Mouse (Mus musculus) forebrain, embryonic 16.5 days (tissue): ENCODE data around the gene Rln1. TPM values are rescaled to one million over a fixed set of nuclear protein-coding genes. Genes with fewer than 3 reads are reported as not detected.

Experiments used
- ATAC-seq: fragments of 200-750 bp; cut with Nextera tagmentation; 2 replicates; pipeline ENCODE4 v1.8.0; 2017; ENCODE audit warnings: mild to moderate bottlenecking, moderate library complexity
- H3K27ac ChIP-seq: fragments of 300-500 bp; sonication (generic); 2 replicates; pipeline ENCODE4 v1.5.1; 2014; ENCODE audit warnings: low read length, control low read depth
- H3K27me3 ChIP-seq: fragments of 300-500 bp; sonication (generic); replicated peaks from 2 replicates; pipeline ENCODE4 v1.6.1; 2014; ENCODE audit warnings: low read length; ENCODE audit not compliant: control insufficient read depth, insufficient read depth
- H3K36me3 ChIP-seq: fragments of 300-500 bp; sonication (generic); 2 replicates; pipeline ENCODE4 v1.6.1; 2014; ENCODE audit not compliant: control insufficient read depth, insufficient read depth
- H3K4me1 ChIP-seq: fragments of 300-500 bp; sonication (generic); replicated peaks from 2 replicates; pipeline ENCODE4 v1.6.1; 2014; ENCODE audit warnings: low read length; ENCODE audit not compliant: control insufficient read depth, insufficient read depth
- H3K4me2 ChIP-seq: fragments of 300-500 bp; sonication (generic); 2 replicates; pipeline ENCODE4 v1.6.1; 2014; ENCODE audit warnings: mild to moderate bottlenecking, low read length, control low read depth
- H3K4me3 ChIP-seq: fragments of 300-500 bp; sonication (generic); replicated peaks from 2 replicates; pipeline ENCODE4 v1.5.1; 2014; ENCODE audit warnings: mild to moderate bottlenecking, low read length, control low read depth
- H3K9ac ChIP-seq: fragments of 300-500 bp; sonication (generic); replicated peaks from 2 replicates; pipeline ENCODE4 v1.6.1; 2014; ENCODE audit warnings: low read depth, low read length, control low read depth
- H3K9me3 ChIP-seq: fragments of 300-500 bp; sonication (generic); 2 replicates; pipeline ENCODE4 v1.6.1; 2016; ENCODE audit warnings: low read length; ENCODE audit not compliant: control insufficient read depth
- WGBS: fragments of 180-500 bp; shearing (Covaris S2); extraction: QIAGEN DNeasy Blood & Tissue Kit; methylation state at CpG from one replicate; pipeline ENCODE4 v1.1.7; 2014; 5-methylcytosine and 5-hydroxymethylcytosine counted together
- polyA plus RNA-seq: library from polyadenylated mRNA; unstranded; fragments of >200 nt; fragmentation: Nextera tagmentation; extraction: Ambion mirVana; gene quantifications from 2 replicates; pipeline ENCODE4 v1.2.1, GENCODE M21; 2015

Gene Rln1
- 2.8 and 3.9 TPM in 2 replicates for polyA plus RNA-seq

DNA sequence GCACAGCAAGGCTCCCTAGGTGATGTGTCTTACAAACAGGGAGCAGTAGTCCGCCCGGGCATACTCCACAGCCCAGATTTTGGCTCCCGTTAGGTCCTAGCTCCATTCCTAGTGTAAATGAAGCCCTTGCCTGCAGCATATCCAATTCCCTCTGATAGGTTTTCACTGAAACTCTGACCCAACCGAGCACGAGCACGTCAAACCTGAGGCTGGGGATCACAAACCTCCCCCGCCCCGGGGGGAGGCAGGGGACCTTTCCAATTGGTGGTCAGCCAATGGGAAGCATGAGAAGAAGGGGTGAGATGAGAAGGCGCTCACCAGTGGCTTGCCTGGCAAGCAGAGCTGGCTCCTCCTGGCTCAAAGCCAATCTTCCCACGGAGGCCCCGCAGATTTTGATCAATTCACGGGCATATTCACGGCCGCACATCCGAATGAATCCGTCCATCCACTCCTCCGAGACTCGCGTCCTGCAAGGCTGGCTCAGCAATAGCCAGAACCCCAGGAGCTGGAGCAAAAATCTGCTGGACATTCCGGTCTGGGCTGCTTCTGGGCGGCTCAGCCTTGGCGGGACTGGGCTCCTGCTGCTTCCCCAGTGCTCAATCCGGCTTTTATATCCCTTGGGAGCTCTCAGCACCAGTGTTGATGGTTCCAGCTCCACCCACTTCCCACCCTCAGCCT lies at the start of gene Rln1:
Gene Rln1 (minus strand): TSS at position 603 of the 678 bp plus-strand sequence.
- peak within 1 kb of the TSS; percentile 75 for H3K4me2 ChIP-seq
- peak; percentile 89 for ATAC-seq
- no peaks in the 10 kb centered on the region for H3K36me3 ChIP-seq
- no peaks in the 10 kb centered on the region for H3K9me3 ChIP-seq
- no peaks in the 10 kb centered on the region for H3K27me3 ChIP-seq
- peak within 1 kb of the TSS; percentile 49 for H3K4me3 ChIP-seq
- peak within 1 kb of the TSS; percentile 65 for H3K9ac ChIP-seq
- peaks cover 10% of the 10 kb centered on the region; the same call in 1 of the 2 replicates for H3K4me1 ChIP-seq
- WGBS, result 2% methylated on average over 23 of the region's 23 CpGs
- H3K27ac ChIP-seq, result no peak within 1 kb of the TSS

DNA sequence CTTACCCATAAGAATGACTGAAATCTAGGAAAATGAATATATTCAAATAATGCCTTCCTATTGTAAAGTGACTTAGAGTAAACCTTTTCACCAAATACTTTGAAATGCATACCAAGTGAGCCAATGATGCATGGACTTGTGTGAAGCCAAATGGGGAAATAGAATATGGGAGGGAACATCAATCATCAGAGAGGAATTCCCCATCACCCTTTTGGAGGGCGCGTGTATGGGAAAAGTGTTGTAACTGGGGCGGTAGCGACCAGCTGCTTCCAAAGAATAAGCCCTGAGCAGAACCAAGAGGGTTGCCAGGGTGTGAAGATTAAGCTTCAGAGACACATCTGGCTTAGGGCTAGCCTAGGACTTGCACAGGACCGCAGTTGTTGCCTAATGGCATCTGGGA lies 48.9 kb upstream of the Rln1 start:
- no peaks in the 10 kb centered on the region for H3K27me3 ChIP-seq
- no peak overlapping the region for H3K4me3 ChIP-seq
- no peak for ATAC-seq
- no peak overlapping the region for H3K9ac ChIP-seq
- H3K27ac ChIP-seq, result no peak overlapping the region
- H3K4me1 ChIP-seq, result no peaks in the 10 kb centered on the region
- WGBS, result 95% methylated on average over 5 of the region's 5 CpGs
- no peaks in the 10 kb centered on the region for H3K36me3 ChIP-seq
- no peak overlapping the region for H3K4me2 ChIP-seq
- no peaks in the 10 kb centered on the region for H3K9me3 ChIP-seq

DNA sequence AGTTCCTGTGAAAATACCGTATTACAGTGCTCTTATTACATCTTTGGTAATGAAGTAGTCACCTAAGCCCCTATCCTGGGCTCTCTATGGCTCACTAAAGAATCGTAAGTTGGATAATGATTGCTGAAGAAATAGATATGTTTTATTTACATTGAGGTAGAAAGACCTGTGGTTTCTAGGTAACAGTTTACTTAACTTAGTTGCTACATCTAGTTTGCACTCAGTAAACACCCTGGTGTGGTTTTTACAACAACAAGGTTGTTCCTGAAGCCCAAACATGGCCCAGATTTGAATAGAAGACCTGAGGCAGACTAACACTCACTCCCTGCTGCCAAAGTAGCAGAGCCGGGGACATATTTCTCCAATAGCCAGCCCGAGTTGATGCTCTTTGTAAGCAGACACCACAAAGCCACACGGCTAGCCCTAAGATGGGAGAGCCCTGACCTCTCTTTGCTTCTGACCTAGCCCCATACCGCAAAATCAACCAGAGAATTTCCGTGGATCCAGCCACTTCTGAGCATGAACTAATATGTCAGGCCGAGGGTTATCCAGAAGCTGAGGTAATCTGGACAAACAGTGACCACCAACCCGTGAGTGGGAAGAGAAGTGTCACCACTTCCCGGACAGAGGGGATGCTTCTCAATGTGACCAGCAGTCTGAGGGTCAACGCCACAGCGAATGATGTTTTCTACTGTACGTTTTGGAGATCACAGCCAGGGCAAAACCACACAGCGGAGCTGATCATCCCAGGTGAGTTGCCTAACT lies 45.6 kb upstream of the Rln1 start:
- 96% methylated on average over 14 of the region's 14 CpGs for WGBS
- H3K9ac ChIP-seq, result no peak overlapping the region
- H3K36me3 ChIP-seq, result no peaks in the 10 kb centered on the region
- no peak overlapping the region for H3K4me3 ChIP-seq
- no peaks in the 10 kb centered on the region for H3K4me1 ChIP-seq
- H3K9me3 ChIP-seq, result no peaks in the 10 kb centered on the region
- H3K27ac ChIP-seq, result no peak overlapping the region
- no peak for ATAC-seq
- H3K27me3 ChIP-seq, result no peaks in the 10 kb centered on the region
- H3K4me2 ChIP-seq, result no peak overlapping the region

DNA sequence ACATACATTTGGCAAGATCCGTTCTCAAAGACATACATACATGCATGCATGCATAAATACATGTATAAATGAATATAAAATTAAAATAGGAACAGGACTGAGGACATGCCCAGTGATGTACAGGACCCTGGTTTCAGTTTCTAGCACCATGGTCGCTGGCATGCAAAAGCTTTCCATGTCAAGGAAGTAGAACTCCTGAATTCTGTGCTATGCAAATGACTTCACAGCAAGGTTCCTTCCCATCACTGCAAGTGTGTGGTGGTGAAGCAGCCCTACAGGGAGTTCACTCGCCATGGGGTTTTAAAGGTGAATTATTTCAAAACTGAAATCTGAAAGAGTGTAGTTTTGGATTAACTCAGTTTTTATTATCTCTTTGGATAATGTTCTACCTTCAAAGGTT lies 41.9 kb upstream of the Rln1 start:
- no peak for ATAC-seq
- no peaks in the 10 kb centered on the region for H3K9me3 ChIP-seq
- WGBS, result 75% methylated on average over 3 of the region's 3 CpGs
- H3K36me3 ChIP-seq, result no peaks in the 10 kb centered on the region
- no peak overlapping the region for H3K4me2 ChIP-seq
- H3K4me1 ChIP-seq, result peaks cover 5% of the 10 kb centered on the region; the same call in 1 of the 2 replicates
- no peak overlapping the region for H3K27ac ChIP-seq
- H3K4me3 ChIP-seq, result no peak overlapping the region
- H3K9ac ChIP-seq, result no peak overlapping the region
- H3K27me3 ChIP-seq, result no peaks in the 10 kb centered on the region

DNA sequence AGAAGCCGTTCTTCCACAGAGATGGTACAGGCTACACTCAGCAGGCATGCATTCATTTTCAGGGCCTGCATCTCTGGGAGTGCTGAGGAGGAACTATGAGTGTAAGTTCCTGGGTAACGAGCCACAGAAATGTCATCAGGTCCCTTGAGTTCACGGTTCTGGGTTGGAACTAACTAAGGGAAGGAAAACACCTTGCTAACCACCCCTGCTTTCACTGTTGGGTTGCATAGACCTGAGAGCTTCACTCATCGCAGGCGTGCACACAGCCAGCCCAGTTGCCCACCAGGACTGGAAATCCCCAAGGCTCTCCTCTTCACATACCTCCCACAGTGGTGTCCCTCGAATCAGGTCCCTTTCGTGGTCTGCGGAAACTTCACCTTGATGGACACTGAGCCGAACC lies 40.5 kb upstream of the Rln1 start:
- no peak overlapping the region for H3K4me2 ChIP-seq
- H3K9me3 ChIP-seq, result no peaks in the 10 kb centered on the region
- ATAC-seq, result no peak
- no peak overlapping the region for H3K27ac ChIP-seq
- 91% methylated on average over 9 of the region's 9 CpGs for WGBS
- H3K36me3 ChIP-seq, result no peaks in the 10 kb centered on the region
- H3K27me3 ChIP-seq, result no peaks in the 10 kb centered on the region
- H3K4me3 ChIP-seq, result no peak overlapping the region
- peaks cover 6% of the 10 kb centered on the region; the same call in 1 of the 2 replicates for H3K4me1 ChIP-seq
- no peak overlapping the region for H3K9ac ChIP-seq

DNA sequence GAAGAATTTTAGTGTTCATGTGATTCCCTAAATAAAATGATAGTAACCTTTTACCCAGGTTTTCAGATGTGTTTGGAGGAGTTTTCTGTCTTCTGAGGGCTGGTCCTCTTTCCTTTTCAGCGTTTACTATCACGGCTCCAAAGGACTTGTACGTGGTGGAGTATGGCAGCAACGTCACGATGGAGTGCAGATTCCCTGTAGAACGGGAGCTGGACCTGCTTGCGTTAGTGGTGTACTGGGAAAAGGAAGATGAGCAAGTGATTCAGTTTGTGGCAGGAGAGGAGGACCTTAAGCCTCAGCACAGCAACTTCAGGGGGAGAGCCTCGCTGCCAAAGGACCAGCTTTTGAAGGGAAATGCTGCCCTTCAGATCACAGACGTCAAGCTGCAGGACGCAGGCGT lies 39.0 kb upstream of the Rln1 start:
- peak overlapping the region; percentile 19 for H3K4me3 ChIP-seq
- no peaks in the 10 kb centered on the region for H3K36me3 ChIP-seq
- no peaks in the 10 kb centered on the region for H3K27me3 ChIP-seq
- peak overlapping the region; percentile 39 for H3K4me2 ChIP-seq
- ATAC-seq, result no peak
- no peak overlapping the region for H3K27ac ChIP-seq
- H3K4me1 ChIP-seq, result peaks cover 6% of the 10 kb centered on the region; the same call in 1 of the 2 replicates
- H3K9ac ChIP-seq, result no peak overlapping the region
- no peaks in the 10 kb centered on the region for H3K9me3 ChIP-seq
- 40% methylated on average over 11 of the region's 11 CpGs for WGBS

DNA sequence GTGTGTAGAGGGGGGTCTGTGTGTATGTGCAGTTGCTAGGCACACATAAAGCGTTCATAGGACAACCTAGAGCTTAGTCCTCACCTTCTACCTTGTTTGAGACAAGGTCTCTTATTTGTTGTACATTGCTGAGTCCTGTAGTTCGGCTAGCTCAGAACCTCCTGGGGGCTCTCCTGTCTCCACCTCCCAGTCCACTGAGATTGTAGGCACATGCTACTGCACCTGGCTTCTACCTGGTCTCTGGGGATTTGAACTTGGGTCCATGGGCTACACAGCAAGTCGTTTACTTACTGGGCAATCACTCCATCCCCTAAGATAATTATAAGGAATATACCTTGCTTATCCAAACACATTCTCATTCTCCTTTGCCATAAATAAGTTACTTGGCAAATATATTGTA lies 38.2 kb upstream of the Rln1 start:
- H3K4me2 ChIP-seq, result no peak overlapping the region
- peaks cover 6% of the 10 kb centered on the region; the same call in 1 of the 2 replicates for H3K4me1 ChIP-seq
- H3K36me3 ChIP-seq, result no peaks in the 10 kb centered on the region
- H3K9ac ChIP-seq, result no peak overlapping the region
- no peaks in the 10 kb centered on the region for H3K9me3 ChIP-seq
- WGBS, result 93% methylated on average over 3 of the region's 3 CpGs
- H3K27ac ChIP-seq, result no peak overlapping the region
- peak; percentile 23; the same call in 1 of the 2 replicates for ATAC-seq
- H3K4me3 ChIP-seq, result no peak overlapping the region
- no peaks in the 10 kb centered on the region for H3K27me3 ChIP-seq

DNA sequence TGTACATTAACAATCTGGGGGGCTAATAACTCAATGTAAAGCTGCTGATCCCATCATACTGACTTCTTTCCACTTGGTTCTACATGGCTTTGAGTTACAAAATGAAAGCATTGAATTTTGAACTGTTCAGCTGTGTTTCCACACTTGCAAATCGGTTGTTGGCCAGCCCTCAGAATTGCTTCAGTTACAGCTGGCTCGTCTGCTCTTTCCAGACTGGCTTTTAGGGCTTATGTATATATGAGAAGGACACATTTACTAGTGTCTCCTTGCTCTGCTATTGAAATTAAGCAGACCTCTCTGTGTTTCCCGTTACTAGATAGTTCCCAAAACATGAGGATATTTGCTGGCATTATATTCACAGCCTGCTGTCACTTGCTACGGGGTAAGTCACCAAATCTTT lies 37.7 kb upstream of the Rln1 start:
- Histone ChIP-seq H3K4me1 (peaks cover 11% of the 10 kb centered on the region), H3K4me3 (no peak overlapping the region), H3K9ac (no peak overlapping the region), H3K9me3 (no peaks in the 10 kb centered on the region), H3K36me3 (no peaks in the 10 kb centered on the region), H3K4me2 (peak overlapping the region; percentile 17; the same call in 1 of the 2 replicates), H3K27ac (no peak overlapping the region), H3K27me3 (no peaks in the 10 kb centered on the region)
- 54% methylated on average over 4 of the region's 4 CpGs for WGBS
- ATAC-seq, result peak; percentile 78

DNA sequence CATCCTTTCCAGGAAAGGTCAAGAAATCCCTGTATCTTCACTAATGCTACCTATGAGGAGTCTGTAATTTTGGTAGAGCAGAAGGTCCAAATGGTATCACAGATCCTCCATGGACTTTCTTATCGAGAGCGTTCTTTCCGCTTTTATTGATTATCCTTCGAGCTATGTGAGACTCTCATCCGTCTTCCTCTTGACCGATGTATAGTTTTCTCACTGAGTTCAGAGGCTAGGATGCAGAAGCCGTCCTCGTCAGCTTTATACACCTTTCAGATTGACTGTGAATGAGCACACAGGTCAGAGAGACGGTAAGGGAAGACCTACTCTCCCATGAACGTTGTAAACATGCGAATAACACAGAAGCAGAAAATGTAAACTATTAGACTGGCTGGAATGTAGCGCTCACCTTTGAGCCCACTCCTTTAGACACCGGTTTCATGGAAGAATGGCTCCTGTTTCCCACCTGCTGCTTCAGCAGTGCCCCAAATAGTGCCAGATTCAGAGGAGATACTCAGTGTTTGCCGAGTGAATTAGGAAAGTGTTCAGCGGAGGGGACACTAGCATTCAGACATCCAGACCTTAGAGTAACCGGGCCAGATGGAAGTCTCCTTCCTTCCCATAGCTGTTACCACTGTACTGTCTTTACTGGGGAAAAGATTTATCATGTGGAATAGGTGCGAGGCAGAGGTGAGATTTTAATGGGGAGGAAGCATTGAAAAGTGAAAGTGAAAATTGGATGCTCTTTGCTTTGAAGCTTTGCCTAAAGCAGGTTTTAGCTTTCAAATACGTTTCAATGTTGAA lies 37.0 kb upstream of the Rln1 start:
- H3K9ac ChIP-seq, result no peak overlapping the region
- ATAC-seq, result no peak
- no peak overlapping the region for H3K27ac ChIP-seq
- H3K4me1 ChIP-seq, result peaks cover 12% of the 10 kb centered on the region
- H3K27me3 ChIP-seq, result no peaks in the 10 kb centered on the region
- no peaks in the 10 kb centered on the region for H3K9me3 ChIP-seq
- peak overlapping the region; percentile 17; the same call in 1 of the 2 replicates for H3K4me2 ChIP-seq
- H3K36me3 ChIP-seq, result no peaks in the 10 kb centered on the region
- 79% methylated on average over 18 of the region's 18 CpGs for WGBS
- no peak overlapping the region for H3K4me3 ChIP-seq
